Comparison of ENCODE assay signal across 27 mouse cellular contexts in the genomic region with DNA sequence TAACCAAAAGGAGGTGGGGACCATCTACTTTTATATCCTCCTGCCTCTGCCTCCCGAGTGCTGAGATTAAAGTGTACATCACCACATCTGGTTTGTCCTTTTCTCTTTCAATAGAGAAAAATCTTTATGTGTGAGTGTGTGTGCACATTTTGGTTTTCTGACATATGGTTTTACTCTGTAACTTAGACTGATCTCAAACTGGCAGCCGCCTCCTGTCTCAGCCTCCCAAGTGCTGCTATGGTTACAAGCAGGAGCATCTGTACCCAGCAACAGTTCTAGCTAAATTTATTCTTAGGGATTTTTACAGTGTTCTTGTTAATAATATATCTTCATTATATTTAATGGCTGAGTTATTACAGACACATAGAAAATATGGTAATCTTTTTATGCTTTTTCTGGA. TPM values are rescaled to one million over a fixed set of nuclear protein-coding genes. Genes with fewer than 3 reads are reported as not detected.
DNase-seq lines count a peak whose midpoint lies in the region; ATAC-seq lines count a peak whose summit lies in the region.
"Had no signal": no experiment of that assay in that cellular context is flagged by ENCODE, and none has a peak within 500 bp of the region (broad histone marks: within the 10 kb centered on the region; RNA-seq: fewer than 3 reads in every experiment).

No protein-coding gene starts in this region.

- peak; percentile 38 to 55 for DNase-seq in frontal cortex, adult 2 months (ENCODE audit: extremely low spot score in 1 of 2, low spot score in 1 of 2)
- no peak for DNase-seq in frontal cortex, postnatal 25 days (ENCODE audit: low spot score in 2 of 2)
- DNase-seq in right cerebral cortex, adult 18-20 months: peak; percentile 41
- DNase-seq in right cerebral cortex, postnatal 14 days: no peak
- peak; percentile 29 for DNase-seq in right cerebral cortex, postnatal 25 days
- DNase-seq: adrenal gland, postnatal 14 days; B cell, adult 2 months; cerebellum, adult 11-12 months; cerebellum, adult 8-10 months; cerebellum, postnatal 10 days; cerebellum, postnatal 36 days; embryo, embryonic 11 days; gastrocnemius, adult 2 months; gastrocnemius, postnatal 14 days; heart, adult 11 months had no signal

- no peak overlapping the region for H3K9ac ChIP-seq in kidney, embryonic 15.5 days
- H3K9ac ChIP-seq: embryonic facial prominence, embryonic 13.5 days; forebrain, embryonic 12.5 days; forebrain, embryonic 15.5 days; hindbrain, embryonic 12.5 days; hindbrain, embryonic 15.5 days had no signal

- 92% methylated on average over 2 of the region's 2 CpGs for WGBS in kidney, embryonic 15.5 days

- no peak overlapping the region for H3K27ac ChIP-seq in kidney, embryonic 15.5 days
- H3K27ac ChIP-seq: embryonic facial prominence, embryonic 10.5 days; embryonic facial prominence, embryonic 13.5 days; forebrain, embryonic 12.5 days; forebrain, embryonic 15.5 days; gastrocnemius, adult 2 months; hindbrain, embryonic 12.5 days; hindbrain, embryonic 15.5 days had no signal

- H3K27me3 ChIP-seq in kidney, embryonic 15.5 days: no peaks in the 10 kb centered on the region
- H3K27me3 ChIP-seq: CH12.LX; embryonic facial prominence, embryonic 13.5 days; forebrain, embryonic 12.5 days; forebrain, embryonic 15.5 days; hindbrain, embryonic 12.5 days; hindbrain, embryonic 15.5 days; Patski had no signal

- no peaks in the 10 kb centered on the region for H3K9me3 ChIP-seq in kidney, embryonic 15.5 days (replicated peaks)
- H3K9me3 ChIP-seq: embryonic facial prominence, embryonic 10.5 days; forebrain, embryonic 12.5 days; forebrain, embryonic 15.5 days; G1E; hindbrain, embryonic 12.5 days; hindbrain, embryonic 15.5 days had no signal

- ATAC-seq in kidney, embryonic 15.5 days (replicated peaks; ENCODE audit: low FRiP score): no peak
- ATAC-seq: forebrain, embryonic 15.5 days; Patski had no signal

- no peak overlapping the region for H3K4me2 ChIP-seq in kidney, embryonic 15.5 days
- H3K4me2 ChIP-seq: embryonic facial prominence, embryonic 13.5 days; forebrain, embryonic 12.5 days; forebrain, embryonic 15.5 days; heart, embryonic 11.5 days; hindbrain, embryonic 12.5 days; hindbrain, embryonic 15.5 days had no signal

- peaks cover 77% of the 10 kb centered on the region for H3K36me3 ChIP-seq in kidney, embryonic 15.5 days

- H3K4me3 ChIP-seq in kidney, embryonic 15.5 days (replicated peaks): no peak overlapping the region
- H3K4me3 ChIP-seq: embryonic facial prominence, embryonic 10.5 days; embryonic facial prominence, embryonic 13.5 days; erythroblast, embryonic 14.5 days; forebrain, embryonic 12.5 days; forebrain, embryonic 15.5 days; gastrocnemius, adult 2 months; hindbrain, embryonic 12.5 days; hindbrain, embryonic 15.5 days had no signal

- H3K4me1 ChIP-seq in kidney, embryonic 15.5 days: no peaks in the 10 kb centered on the region
- H3K4me1 ChIP-seq: embryonic facial prominence, embryonic 13.5 days; hindbrain, embryonic 12.5 days; hindbrain, embryonic 15.5 days had no signal

RNA-seq across cellular contexts. Expression of a gene that starts 39.0 kb away (rescaled TPM):
- 8.4 and 10.9 TPM in 2 replicates for polyA plus RNA-seq in frontal cortex, adult 2 months (2012; rRNA removed)
- 0.53 and 1.1 TPM in 2 replicates for polyA plus RNA-seq in kidney, embryonic 15.5 days (2015; fragmentation: Nextera tagmentation; extraction: Ambion mirVana)
- polyA plus RNA-seq: G1E had no signal

Comparison
In these comparisons a context has a peak if more than half of its experiments do, and no peak if none do; other contexts are left out.
1. DNase-seq: peak in frontal cortex, adult 2 months (2 of 2), right cerebral cortex, adult 18-20 months (single experiment) and right cerebral cortex, postnatal 25 days (single experiment); none in frontal cortex, postnatal 25 days (0 of 2) and right cerebral cortex, postnatal 14 days (single experiment).